ENCODE assay signal across 8 mouse cellular contexts in genomic region chr15:102471295-102471645, GRCm38 (mm10). TPM values are rescaled to one million over a fixed set of nuclear protein-coding genes. Genes with fewer than 3 reads are reported as not detected.
DNase-seq lines count a peak whose midpoint lies in the region; ATAC-seq and TF ChIP-seq lines count a peak whose summit lies in the region.

No protein-coding gene starts in this region.

- peak overlapping the region; percentile 45 for H3K4me2 ChIP-seq in limb, embryonic 15.5 days
- H3K4me2 ChIP-seq in stomach, postnatal 0 days (replicated peaks; ENCODE audit: low read depth) = peak overlapping the region; percentile 63

- no peaks in the 10 kb centered on the region for H3K9me3 ChIP-seq in limb, embryonic 15.5 days
- H3K9me3 ChIP-seq in stomach, postnatal 0 days (ENCODE audit: control insufficient read depth, low read length) = no peaks in the 10 kb centered on the region

- no peak for TF ChIP-seq POLR2A in cerebellum, adult 2 months (IDR thresholded peaks at IDR 0.05; ENCODE audit: borderline replicate concordance, insufficient read depth, low read length)
- no peak for TF ChIP-seq POLR2A in spleen, adult 2 months (IDR thresholded peaks at IDR 0.05; ENCODE audit: low read depth, low read length)

- no peaks in the 10 kb centered on the region for H3K27me3 ChIP-seq in cerebellum, adult 2 months (ENCODE audit: control insufficient read depth, insufficient read depth, low read length)
- no peaks in the 10 kb centered on the region for H3K27me3 ChIP-seq in spleen, adult 2 months (ENCODE audit: control insufficient read depth, insufficient read depth, low read length)
- no peaks in the 10 kb centered on the region for H3K27me3 ChIP-seq in limb, embryonic 15.5 days
- H3K27me3 ChIP-seq in stomach, postnatal 0 days (ENCODE audit: control insufficient read depth, insufficient read depth, low read length) = no peaks in the 10 kb centered on the region

- H3K4me1 ChIP-seq in cerebellum, adult 2 months (ENCODE audit: control insufficient read depth, insufficient read depth, low read length) = no peaks in the 10 kb centered on the region; the same call in 1 of the 2 replicates
- peaks cover 3% of the 10 kb centered on the region; the same call in 1 of the 2 replicates for H3K4me1 ChIP-seq in spleen, adult 2 months (ENCODE audit: control insufficient read depth, insufficient read depth, insufficient read length)
- peaks cover 7% of the 10 kb centered on the region; the same call in 1 of the 2 replicates for H3K4me1 ChIP-seq in limb, embryonic 15.5 days
- H3K4me1 ChIP-seq in stomach, postnatal 0 days (replicated peaks; ENCODE audit: control insufficient read depth, insufficient read depth) = no peaks in the 10 kb centered on the region

- TF ChIP-seq EP300 in stomach, postnatal 0 days (optimal IDR thresholded peaks at IDR 0.05) = no peak

- peak overlapping the region; percentile 95 for H3K9ac ChIP-seq in limb, embryonic 15.5 days
- H3K9ac ChIP-seq in stomach, postnatal 0 days (ENCODE audit: low read length) = peak overlapping the region; percentile 95

- 2% methylated on average over 10 of the region's 10 CpGs for WGBS in cerebellum, adult 2 months
- WGBS in spleen, adult 2 months = 1% methylated on average over 10 of the region's 10 CpGs
- 0% methylated on average over 10 of the region's 10 CpGs for WGBS in limb, embryonic 15.5 days
- WGBS in stomach, postnatal 0 days = 1% methylated on average over 10 of the region's 10 CpGs

- ATAC-seq in limb, embryonic 15.5 days (ENCODE audit: insufficient number of reproducible peaks, low FRiP score, low TSS enrichment, low read depth) = peak; percentile 0; the same call in 1 of the 2 replicates
- ATAC-seq in stomach, postnatal 0 days (ENCODE audit: low FRiP score, low TSS enrichment) = no peak
- ATAC-seq in megakaryocyte progenitor cell, adult 5-6 weeks (replicated peaks; ENCODE audit: poor library complexity) = no peak

- H3K27ac ChIP-seq in cerebellum, adult 2 months (ENCODE audit: insufficient read depth, low read length) = no peak overlapping the region
- H3K27ac ChIP-seq in spleen, adult 2 months (ENCODE audit: insufficient read depth, low read length) = no peak overlapping the region
- peak overlapping the region; percentile 99 for H3K27ac ChIP-seq in limb, embryonic 15.5 days
- peak overlapping the region; percentile 97 for H3K27ac ChIP-seq in stomach, postnatal 0 days (replicated peaks)

- DNase-seq in cerebellum, adult 2 months = no peak
- no peak for DNase-seq in cerebellum, postnatal 4 days (ENCODE audit: low spot score in 2 of 2)
- no peak for DNase-seq in spleen, adult 2 months (ENCODE audit: low read depth in 1 of 2, low spot score in 2 of 2)
- no peak for DNase-seq in spleen, adult 12 weeks (ENCODE audit: low spot score)
- no peak for DNase-seq in stomach, postnatal 0 days (ENCODE audit: low spot score)
- no peak for DNase-seq in right cerebral cortex, adult 2 months (ENCODE audit: low spot score in 2 of 2)

- peaks cover 17% of the 10 kb centered on the region for H3K36me3 ChIP-seq in spleen, adult 2 months (ENCODE audit: control insufficient read depth, insufficient read depth, low read length)
- peaks cover 27% of the 10 kb centered on the region for H3K36me3 ChIP-seq in limb, embryonic 15.5 days
- no peaks in the 10 kb centered on the region; the same call in 1 of the 2 replicates for H3K36me3 ChIP-seq in stomach, postnatal 0 days (ENCODE audit: control insufficient read depth, insufficient read depth, low read length)

- H3K4me3 ChIP-seq in cerebellum, adult 2 months (replicated peaks; ENCODE audit: insufficient read depth, low read depth, low read length) = peak overlapping the region; percentile 67
- peak overlapping the region; percentile 84 for H3K4me3 ChIP-seq in spleen, adult 2 months (ENCODE audit: extremely low read depth, insufficient read depth, insufficient read length)
- H3K4me3 ChIP-seq in limb, embryonic 15.5 days = peak overlapping the region; percentile 82
- peak overlapping the region; percentile 82 for H3K4me3 ChIP-seq in stomach, postnatal 0 days (ENCODE audit: low read depth, low read length)

- TF ChIP-seq CTCF in cerebellum, adult 2 months (IDR thresholded peaks at IDR 0.05; ENCODE audit: borderline replicate concordance, insufficient read depth, low read depth, low read length) = no peak
- no peak for TF ChIP-seq CTCF in spleen, adult 2 months (IDR thresholded peaks at IDR 0.05; ENCODE audit: extremely low read depth, insufficient read depth, insufficient read length, insufficient replicate concordance)
- TF ChIP-seq CTCF in stomach, postnatal 0 days (IDR thresholded peaks at IDR 0.05; ENCODE audit: low read depth) = no peak

RNA-seq across cellular contexts. Expression of gene Pcbp2, which starts 0.9 kb away (rescaled TPM):
- 539 and 562 TPM in 2 replicates for polyA plus RNA-seq in cerebellum, adult 2 months (2012; rRNA removed)
- polyA plus RNA-seq in spleen, adult 2 months (2012; rRNA removed) = 378 and 426 TPM in 2 replicates
- 201 and 221 TPM in 2 replicates for polyA plus RNA-seq in limb, embryonic 15.5 days (2015; fragmentation: Nextera tagmentation; extraction: Ambion mirVana)
- 90.7 and 96.2 TPM in 2 replicates for polyA plus RNA-seq in stomach, postnatal 0 days (2015; fragmentation: Nextera tagmentation; extraction: Ambion mirVana)
- total RNA-seq in megakaryocyte progenitor cell, adult 5-6 weeks (2015) = 946 and 973 TPM in 2 replicates
- 175 and 191 TPM in 2 replicates for total RNA-seq in megakaryocyte progenitor cell, adult 5-6 weeks (2017)

RNA-seq across cellular contexts. Expression of gene Prr13, which starts 12.4 kb away (rescaled TPM):
- 160 and 164 TPM in 2 replicates for polyA plus RNA-seq in cerebellum, adult 2 months (2012; rRNA removed)
- 170 and 215 TPM in 2 replicates for polyA plus RNA-seq in spleen, adult 2 months (2012; rRNA removed)
- 72.0 and 78.8 TPM in 2 replicates for polyA plus RNA-seq in limb, embryonic 15.5 days (2015; fragmentation: Nextera tagmentation; extraction: Ambion mirVana)
- polyA plus RNA-seq in stomach, postnatal 0 days (2015; fragmentation: Nextera tagmentation; extraction: Ambion mirVana) = 339 and 365 TPM in 2 replicates
- 71.0 and 73.0 TPM in 2 replicates for total RNA-seq in megakaryocyte progenitor cell, adult 5-6 weeks (2015)
- total RNA-seq in megakaryocyte progenitor cell, adult 5-6 weeks (2017) = 48.6 and 51.5 TPM in 2 replicates

RNA-seq across cellular contexts. Expression of gene Amhr2, which starts 26.1 kb away (rescaled TPM):
- 3.2 TPM in 2 replicates for polyA plus RNA-seq in cerebellum, adult 2 months (2012; rRNA removed)
- 0.56 and 0.66 TPM in 2 replicates for polyA plus RNA-seq in spleen, adult 2 months (2012; rRNA removed)
- polyA plus RNA-seq in limb, embryonic 15.5 days (2015; fragmentation: Nextera tagmentation; extraction: Ambion mirVana) = 1.0 and 2.6 TPM in 2 replicates
- 0.42 and 0.80 TPM in 2 replicates for polyA plus RNA-seq in stomach, postnatal 0 days (2015; fragmentation: Nextera tagmentation; extraction: Ambion mirVana)
- total RNA-seq in megakaryocyte progenitor cell, adult 5-6 weeks (2015) = 0.07 TPM in 1 of 2 replicates, not detected in the other
- not detected in 2 replicates for total RNA-seq in megakaryocyte progenitor cell, adult 5-6 weeks (2017)

RNA-seq across cellular contexts. Expression of gene Gm10337, which starts 32.3 kb away (rescaled TPM):
- polyA plus RNA-seq in cerebellum, adult 2 months (2012; rRNA removed) = not detected in 2 replicates
- not detected in 2 replicates for polyA plus RNA-seq in spleen, adult 2 months (2012; rRNA removed)
- polyA plus RNA-seq in limb, embryonic 15.5 days (2015; fragmentation: Nextera tagmentation; extraction: Ambion mirVana) = 3.6 and 7.7 TPM in 2 replicates
- polyA plus RNA-seq in stomach, postnatal 0 days (2015; fragmentation: Nextera tagmentation; extraction: Ambion mirVana) = not detected in 2 replicates
- not detected in 2 replicates for total RNA-seq in megakaryocyte progenitor cell, adult 5-6 weeks (2015)
- not detected in 2 replicates for total RNA-seq in megakaryocyte progenitor cell, adult 5-6 weeks (2017)

RNA-seq across cellular contexts. Expression of gene Map3k12, which starts 45.6 kb away (rescaled TPM):
- polyA plus RNA-seq in cerebellum, adult 2 months (2012; rRNA removed) = 130 and 149 TPM in 2 replicates
- polyA plus RNA-seq in spleen, adult 2 months (2012; rRNA removed) = 2.1 TPM in 2 replicates
- polyA plus RNA-seq in limb, embryonic 15.5 days (2015; fragmentation: Nextera tagmentation; extraction: Ambion mirVana) = 16.7 and 17.9 TPM in 2 replicates
- 3.3 and 3.9 TPM in 2 replicates for polyA plus RNA-seq in stomach, postnatal 0 days (2015; fragmentation: Nextera tagmentation; extraction: Ambion mirVana)
- 1.2 TPM in 1 of 2 replicates, not detected in the other for total RNA-seq in megakaryocyte progenitor cell, adult 5-6 weeks (2015)
- 0.12 and 0.24 TPM in 2 replicates for total RNA-seq in megakaryocyte progenitor cell, adult 5-6 weeks (2017)

Comparison
In these comparisons a context has a peak if more than half of its experiments do, and no peak if none do; other contexts are left out.
1. H3K27ac ChIP-seq: peak in limb, embryonic 15.5 days (single experiment) and stomach, postnatal 0 days (single experiment); none in cerebellum, adult 2 months (single experiment) and spleen, adult 2 months (single experiment).
2. Peak in every context shown above with its lines, with median percentiles within 50 percentile points of each other: H3K4me3 ChIP-seq.